Mouse (Mus musculus) thymus, adult 2 months (tissue): ENCODE results near the gene Mfsd6l.

Source experiments
- CTCF ChIP-seq: fragments of 200-500 bp; IDR thresholded peaks from 2 replicates; pipeline ENCODE4 v1.5.1; 2012; ENCODE audit warnings: mild to moderate bottlenecking, control low read depth, low read length, moderate library complexity, borderline replicate concordance; ENCODE audit not compliant: control insufficient read depth, poor library complexity, insufficient read depth; ENCODE audit errors: extremely low read depth
- POLR2A ChIP-seq: fragments of 200-500 bp; IDR thresholded peaks from 2 replicates; pipeline ENCODE4 v1.6.1; 2012; ENCODE audit warnings: mild to moderate bottlenecking, low read length, control low read depth, moderate library complexity; ENCODE audit not compliant: control insufficient read depth, poor library complexity, insufficient read depth; ENCODE audit errors: extremely low read depth

DNA sequence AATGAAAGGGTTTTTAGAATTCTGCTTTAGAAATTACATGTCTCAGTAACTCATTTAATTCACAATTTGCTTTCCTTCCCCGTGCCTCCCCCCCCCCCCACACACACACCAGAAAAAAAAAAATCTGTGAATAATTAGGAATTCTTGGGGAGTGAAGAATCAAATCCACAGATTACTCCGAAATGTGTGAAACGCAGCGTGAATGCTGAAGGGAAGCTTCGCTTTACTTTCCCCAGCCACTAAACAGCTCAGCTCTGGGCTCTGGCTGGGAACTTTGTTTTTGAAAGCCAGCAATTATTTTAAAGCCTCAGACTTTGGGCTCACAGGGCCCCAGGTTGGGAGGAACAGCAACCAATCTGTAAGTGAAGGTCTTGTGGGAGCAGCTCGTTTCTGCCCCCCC lies 24.6 kb downstream of the Mfsd6l start:
- TF ChIP-seq CTCF = no peak
- no peak for TF ChIP-seq POLR2A
